Mouse (Mus musculus) heart, adult 2 months (tissue): ENCODE results near the gene Ash1l.

Source experiments
- CTCF ChIP-seq: fragments of 200-600 bp; IDR thresholded peaks from 2 replicates; pipeline ENCODE4 v1.8.1; 2022; ENCODE audit warnings: antibody characterized with exemption, mild to moderate bottlenecking, moderate library complexity
- EP300 ChIP-seq: fragments of 200-500 bp; IDR thresholded peaks from 2 replicates; pipeline ENCODE4 v1.6.1; 2011; ENCODE audit warnings: low read depth, low read length, control low read depth; ENCODE audit not compliant: insufficient read depth
- POLR2A ChIP-seq: fragments of 200-500 bp; IDR thresholded peaks from 2 replicates; pipeline ENCODE4 v1.6.1; 2011; ENCODE audit warnings: mild to moderate bottlenecking, low read depth, low read length, control low read depth; ENCODE audit not compliant: insufficient read depth

GRCm38 (mm10) chr3:88939071-88939470, 11.4 kb upstream of the Ash1l start:
- no peak for TF ChIP-seq CTCF
- TF ChIP-seq EP300 = no peak
- TF ChIP-seq POLR2A = no peak
